Mouse (Mus musculus) lung, postnatal 25 days (tissue): ENCODE results near the gene Btbd9.

Experiments used
- DNase-seq: peaks from one replicate; pipeline ENCODE4 v3.0.0; 2022; ENCODE audit warnings: low spot score

Btbd9 gene

DNA sequence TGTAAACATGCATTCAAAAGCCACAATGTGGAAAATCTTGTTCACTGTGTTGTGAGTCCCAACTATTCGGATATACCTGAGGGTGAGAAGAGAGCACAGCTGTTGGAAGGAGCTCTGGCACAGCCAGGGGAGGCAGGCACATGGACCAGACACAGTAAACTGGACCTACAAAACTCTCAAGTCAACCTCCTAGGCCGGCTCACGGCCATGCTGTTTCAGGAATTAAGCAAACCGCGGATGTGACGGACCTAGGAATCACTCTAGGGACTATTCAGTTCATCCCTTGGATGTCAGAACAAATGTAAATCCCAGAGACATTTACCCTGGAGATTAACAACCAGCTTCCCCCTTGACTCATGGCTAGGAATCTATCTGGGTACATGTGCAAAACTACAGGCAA is 242.0 kb downstream of the Btbd9 start:
- no peak for DNase-seq

DNA sequence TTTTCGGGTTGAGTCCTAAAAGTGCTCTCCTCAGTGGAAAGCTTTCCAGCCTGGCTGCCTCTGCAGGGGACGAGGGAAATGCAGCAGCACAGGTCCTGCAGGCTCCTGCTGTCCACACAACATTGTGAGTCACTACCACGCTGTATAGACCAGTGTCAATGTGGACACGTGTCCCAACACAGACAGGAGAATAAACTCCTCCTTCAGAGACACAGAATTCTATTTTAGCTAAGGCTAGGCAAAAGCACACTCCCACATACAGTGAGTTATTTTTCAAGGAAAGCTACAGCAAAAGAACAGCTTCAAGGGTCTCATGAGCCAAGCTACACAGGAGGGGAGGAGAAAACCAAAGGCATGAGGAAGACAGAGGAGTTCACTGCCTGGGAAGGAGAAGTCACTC is 243.2 kb downstream of the Btbd9 start:
- DNase-seq = no peak

DNA sequence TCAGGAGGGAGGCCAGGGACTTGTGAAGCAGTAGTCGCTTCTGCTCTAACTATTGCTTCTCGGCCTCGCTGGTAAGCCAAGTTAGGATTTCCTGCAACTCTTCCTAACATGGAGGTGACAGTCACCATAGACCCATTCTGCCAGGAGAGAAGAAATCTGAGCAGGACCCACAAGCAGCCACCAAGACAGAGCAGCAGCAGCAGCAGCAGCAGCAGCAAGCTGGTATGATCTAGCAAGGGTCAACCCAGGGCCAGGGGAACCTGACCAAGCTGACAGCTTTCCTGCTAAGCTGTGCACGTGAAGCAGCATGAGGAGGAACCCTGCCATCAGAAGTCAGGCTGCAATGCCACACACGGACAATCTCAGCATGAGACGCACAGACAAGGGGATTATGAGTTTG is 244.9 kb downstream of the Btbd9 start:
- no peak for DNase-seq

DNA sequence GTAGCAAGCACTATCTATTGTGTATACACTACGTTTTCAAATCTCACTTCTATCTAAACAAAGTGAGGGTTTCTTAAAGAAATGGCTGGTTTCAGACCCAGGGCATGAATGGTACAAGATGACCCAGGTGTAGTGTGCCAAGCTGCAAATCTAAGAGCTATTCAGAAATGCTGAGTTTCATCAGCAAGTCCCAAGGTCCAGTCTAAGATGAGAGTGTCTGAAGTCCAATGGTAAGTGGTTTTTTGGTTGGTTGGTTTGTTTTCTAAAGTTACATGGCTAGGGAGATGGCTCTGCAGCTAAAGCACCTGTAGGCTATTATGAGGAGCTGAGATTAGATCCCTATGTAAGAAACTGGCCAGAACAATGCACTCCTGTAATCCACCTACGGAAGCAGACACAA is 246.8 kb downstream of the Btbd9 start:
- DNase-seq = no peak

DNA sequence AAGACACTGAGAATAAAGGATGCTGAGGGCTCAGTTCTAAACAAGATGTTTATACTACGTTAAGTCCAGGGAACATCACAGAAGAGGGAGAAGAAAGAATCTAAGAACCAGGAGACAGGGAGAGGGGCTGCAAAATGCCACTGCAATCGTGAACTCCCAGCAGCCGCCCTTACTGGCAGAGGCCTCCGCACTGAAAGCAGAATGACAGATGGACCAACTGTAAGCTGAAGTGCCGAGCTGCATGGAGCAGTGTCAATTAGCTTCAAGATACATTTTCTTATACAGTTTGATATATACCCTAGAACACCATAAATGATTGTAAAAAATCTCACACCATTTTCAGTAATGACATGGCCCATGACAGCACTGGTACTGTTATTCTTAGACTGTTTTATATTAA is 247.4 kb downstream of the Btbd9 start:
- no peak for DNase-seq

DNA sequence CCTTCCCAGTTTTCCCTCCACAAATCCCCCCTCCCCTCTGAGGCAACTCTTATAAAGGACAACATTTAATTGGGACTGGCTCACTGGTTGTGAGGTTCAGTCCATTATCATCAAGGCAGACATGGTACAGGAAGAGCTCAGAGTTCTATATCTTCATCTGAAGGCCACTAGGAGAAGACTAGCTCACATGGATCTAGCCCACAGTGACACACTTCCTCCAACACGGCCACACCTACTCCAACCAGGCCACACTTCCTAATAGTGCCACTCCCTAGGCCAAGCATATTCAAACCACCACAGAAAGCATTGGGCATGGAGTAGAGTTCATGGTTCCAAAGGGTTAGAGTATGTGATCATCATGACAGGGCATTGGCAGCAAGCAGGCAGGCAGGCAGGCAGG is 249.4 kb downstream of the Btbd9 start:
- no peak for DNase-seq

DNA sequence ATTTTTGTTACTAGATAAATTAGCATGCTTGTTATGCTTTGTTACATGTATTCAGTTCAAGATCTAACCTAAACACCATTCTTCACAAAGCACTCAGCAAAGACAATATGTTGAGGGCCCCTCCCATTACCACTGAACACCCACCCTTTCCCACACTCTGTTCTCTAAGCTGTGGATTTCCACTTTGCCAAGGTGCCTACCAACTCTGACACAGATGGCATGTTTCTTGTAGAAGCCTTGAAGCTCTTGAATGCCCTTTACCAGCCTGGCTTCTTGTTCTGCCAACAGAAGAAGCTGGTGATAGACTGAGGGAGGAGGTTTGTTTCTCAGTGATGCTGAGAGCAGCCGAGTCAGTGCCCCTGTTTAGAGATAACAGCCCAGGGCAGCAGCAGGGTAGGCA is 256.0 kb downstream of the Btbd9 start:
- DNase-seq = no peak

DNA sequence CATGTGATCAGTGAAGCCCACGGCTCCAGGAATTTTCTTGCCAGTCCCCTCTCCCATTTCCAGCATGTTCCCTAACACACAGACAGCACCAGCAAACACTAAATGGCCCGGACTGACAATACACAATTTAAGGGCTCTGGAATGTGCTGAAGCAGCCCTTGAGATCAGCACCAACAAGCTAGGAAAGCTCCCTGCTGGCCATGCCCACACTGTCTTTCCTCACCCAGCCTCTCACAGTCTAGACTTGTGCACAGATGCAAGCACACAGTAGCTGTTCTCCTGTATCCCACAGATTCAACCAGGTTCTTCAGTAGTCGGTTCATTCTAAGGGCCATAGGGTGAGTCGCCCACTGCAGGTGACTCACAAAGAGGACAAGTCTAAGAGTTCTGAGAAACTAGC is 263.6 kb downstream of the Btbd9 start:
- no peak for DNase-seq

DNA sequence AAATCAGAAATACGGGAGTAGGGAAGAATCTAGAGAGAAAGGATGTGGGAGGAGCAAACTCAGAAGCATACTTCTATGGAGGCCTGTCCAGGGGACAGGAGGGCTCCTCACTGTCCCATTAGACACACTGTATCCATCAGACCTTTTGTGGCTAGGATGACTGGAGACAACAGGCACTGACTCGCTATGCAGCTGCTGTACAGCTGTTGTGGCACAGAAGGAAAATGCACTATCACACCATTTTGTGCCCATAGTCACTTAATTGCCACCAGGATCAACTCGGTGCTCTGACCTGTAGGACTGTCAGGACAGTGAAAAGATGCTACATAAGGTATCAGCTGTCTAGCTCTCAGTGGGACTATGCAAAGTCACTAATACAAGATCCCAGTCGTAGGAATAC is 266.7 kb downstream of the Btbd9 start:
- DNase-seq = no peak

DNA sequence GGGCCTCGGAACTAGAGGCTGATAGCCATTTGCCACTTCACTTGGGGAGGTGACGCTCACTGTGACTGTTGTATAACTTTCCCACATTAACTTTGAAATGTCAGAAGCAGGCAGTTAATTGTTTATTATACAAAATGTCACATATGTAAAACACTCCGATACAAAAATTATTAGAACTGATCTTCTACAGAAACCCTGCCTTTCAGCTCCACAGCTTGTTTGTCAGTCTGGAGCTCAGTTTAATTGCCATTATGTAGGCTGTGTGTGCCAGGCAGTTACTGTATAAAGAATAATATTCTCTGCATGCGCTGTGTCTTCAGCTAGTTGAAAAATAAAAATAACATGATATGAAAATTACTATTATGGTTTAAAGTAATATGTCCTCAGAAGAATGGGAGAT is 267.4 kb downstream of the Btbd9 start:
- no peak for DNase-seq

DNA sequence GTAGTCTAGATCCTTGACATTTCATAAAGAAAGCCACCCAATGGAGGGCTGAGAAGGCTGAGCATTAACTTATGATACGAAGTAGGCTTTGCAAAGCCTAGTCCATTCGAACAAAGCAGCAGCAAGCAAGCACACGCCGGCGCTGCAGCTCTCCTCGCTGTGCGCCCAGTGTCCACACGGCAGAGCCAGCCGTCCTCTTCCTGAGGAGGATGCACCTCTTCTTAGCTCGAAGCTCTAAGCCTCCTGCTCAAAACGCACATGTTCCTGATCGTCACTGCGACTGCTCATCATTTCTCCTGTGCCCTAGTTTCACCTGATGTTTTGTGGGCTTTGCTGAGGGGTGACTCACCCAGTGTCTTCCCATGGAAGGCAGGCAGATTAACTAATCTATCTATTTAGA is 268.0 kb downstream of the Btbd9 start:
- DNase-seq = no peak

DNA sequence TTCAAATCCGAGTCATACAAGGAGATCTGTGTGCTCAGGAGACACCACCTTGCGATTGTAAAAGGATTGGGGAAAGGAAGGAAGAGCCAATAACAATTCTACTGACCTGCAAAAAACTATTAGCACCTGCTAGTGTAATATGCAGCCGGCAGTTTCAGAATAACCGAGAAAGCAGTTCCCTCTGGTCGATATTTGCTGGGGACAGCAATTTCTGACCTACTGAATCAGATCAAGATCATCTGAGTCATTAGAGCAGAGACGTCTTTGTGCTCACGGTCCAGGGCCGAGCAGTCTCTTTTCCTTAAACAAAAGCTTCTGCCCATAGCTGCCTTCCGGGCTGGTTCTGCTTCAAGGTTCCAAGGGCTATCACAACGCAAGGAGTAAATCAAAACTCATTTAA is 269.1 kb downstream of the Btbd9 start:
- DNase-seq = no peak

DNA sequence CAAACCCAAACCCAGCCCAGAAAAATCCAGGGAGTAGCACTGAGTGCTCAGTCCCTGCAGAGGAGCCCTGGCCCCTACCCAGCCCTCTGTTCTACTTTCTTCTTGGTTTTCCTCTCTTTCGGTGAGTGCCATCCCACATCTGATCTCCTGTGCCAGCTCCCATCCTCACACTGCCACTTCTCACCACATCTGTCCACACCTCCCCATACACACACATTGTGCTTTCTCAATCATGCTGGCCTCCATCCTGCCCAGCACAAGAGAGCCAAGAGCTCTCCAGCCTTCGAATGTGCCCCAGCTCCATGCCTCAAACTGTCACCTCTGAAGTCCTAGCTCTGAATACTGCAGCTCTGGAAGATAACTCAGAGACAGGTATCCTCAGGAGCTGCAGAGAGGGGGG is 271.5 kb downstream of the Btbd9 start:
- no peak for DNase-seq

DNA sequence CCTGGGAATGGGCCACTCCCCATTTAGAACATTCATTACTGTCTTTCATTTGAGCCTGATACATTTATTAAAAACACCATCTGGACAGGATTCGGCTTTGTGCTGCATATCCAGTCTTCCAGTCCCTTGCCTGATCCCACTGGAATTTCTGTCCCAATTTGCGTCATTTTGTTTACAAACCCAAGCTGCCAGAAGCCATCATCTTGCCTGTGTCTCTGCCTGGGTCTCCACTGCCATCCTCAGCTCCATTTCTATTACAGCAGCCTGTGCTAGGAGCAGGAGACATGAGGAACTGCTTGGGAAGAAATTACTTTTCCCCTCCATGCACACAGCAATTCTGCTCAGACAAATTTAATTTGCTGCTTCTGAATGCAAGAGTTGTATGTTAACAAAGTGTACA is 274.9 kb downstream of the Btbd9 start:
- DNase-seq = no peak

DNA sequence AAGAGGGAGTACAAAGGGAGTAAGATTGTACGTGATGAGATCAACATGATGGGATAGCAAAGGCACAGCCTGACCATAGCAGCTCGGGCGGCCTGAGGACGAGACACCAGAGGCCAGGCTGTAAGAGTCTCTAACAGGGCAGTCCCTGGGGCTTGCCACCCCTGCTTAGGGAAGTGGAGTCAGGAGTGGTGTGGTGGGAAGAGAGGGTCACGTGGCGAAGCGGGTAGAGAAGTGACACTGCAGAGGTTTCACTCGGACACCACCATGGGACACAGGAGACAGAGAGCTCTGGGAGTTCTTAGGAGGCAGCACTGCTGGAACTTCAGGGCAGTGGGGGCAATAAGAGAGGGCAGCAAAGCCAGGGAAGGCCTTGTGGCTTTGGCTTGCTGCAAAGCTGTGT is 278.9 kb downstream of the Btbd9 start:
- DNase-seq = no peak

DNA sequence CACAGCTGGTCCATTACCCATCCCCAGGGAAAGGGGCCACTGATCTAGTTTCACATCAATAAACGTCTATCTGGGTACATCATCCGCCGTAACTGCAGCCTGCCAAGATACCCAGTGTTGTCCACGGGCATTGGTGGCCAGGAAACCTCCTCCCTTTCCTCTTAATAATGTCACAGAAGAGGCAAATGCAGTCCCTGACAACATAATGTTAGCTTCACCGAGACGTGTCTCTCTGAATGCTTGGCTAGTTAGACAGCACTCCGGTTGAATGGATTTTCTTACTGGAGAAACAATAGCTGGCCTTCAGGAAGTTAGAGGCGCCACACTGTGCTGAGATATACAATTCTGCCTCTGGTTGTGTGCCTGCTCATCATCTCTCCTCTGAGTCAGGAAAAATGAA is 280.2 kb downstream of the Btbd9 start:
- DNase-seq = no peak

DNA sequence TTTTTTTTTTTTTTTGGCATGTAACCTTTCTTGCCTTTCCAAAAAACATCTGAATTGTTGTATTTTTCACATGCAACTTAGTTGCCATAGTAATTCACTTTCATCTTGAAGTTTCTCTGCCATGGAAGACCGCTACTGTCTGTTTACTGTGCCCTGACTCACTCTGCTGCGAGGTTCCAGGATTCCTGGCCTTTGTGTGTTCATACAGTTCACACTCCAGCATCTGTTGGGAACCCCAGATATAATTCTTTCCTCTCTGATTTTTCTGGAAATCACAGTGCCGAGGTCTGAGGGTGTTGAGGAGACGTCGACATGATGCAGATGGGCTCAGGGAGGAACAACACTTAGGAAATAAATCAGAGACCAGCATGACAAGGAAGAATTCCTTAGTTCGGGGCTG is 283.6 kb downstream of the Btbd9 start:
- no peak for DNase-seq

DNA sequence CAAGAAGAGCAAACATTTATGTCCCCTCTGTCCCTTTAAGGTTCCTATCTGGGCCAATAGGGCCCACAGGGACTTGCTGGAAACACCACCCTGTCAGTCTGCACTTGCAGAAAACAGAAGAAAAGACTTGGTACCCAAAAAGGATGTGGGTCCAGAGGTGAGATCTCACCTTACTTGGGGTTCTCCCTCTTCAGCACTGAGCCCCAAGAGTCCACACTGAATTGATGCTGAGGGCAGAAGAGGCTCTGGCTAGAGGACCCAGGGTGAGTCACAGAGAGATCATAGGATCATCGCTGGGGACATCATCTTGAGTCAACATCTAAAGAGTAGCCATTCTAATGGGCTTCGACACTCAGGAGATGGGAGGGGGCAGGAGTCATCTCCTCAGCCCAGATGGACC is 290.6 kb downstream of the Btbd9 start:
- no peak for DNase-seq

DNA sequence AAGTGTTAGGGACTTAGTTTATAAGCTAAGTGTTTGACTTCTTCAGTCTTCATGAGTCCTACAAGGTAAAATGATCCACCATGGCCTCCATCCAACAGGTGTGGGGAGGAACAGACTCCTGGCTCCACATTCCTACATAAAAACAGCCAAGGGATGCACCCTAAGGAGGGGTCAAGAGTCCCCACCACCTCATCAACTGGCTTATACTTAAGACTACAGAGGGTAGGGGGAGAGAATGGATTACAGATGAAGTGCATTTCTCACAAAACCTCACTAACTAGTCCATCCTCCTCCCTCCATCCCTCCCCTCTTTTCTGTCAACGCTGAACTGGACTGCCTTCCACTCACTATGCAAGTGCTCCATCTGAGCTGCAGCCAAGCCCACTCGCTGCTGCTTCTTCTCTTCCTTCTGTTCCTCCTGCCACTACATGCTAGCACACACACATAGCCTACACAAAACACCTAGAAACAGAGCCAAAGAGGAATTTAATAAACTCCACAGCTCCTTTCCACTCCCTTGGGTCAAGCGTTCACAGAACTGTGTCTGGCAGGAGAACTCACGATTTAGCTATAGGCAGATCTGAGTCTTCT is 292.7 kb downstream of the Btbd9 start:
- no peak for DNase-seq

DNA sequence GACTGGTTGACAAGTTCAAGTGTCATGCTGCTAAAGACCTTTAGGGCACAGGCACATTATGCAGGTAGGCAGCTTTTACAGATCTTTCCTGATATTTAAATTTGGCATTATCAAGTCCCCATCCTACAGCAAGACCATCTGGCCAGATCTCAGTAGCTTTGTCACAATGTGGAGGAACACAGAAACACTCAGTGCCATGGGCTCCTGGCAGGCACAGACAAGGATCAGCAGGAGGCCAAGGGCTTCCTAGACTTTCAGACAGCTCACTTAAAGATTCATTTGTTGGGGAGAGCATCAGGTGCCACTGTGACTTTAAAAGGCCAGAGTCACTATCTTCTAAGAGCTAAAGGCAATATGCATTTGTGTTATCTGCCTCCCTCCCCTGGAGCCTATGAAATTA is 293.3 kb downstream of the Btbd9 start:
- DNase-seq = no peak

DNA sequence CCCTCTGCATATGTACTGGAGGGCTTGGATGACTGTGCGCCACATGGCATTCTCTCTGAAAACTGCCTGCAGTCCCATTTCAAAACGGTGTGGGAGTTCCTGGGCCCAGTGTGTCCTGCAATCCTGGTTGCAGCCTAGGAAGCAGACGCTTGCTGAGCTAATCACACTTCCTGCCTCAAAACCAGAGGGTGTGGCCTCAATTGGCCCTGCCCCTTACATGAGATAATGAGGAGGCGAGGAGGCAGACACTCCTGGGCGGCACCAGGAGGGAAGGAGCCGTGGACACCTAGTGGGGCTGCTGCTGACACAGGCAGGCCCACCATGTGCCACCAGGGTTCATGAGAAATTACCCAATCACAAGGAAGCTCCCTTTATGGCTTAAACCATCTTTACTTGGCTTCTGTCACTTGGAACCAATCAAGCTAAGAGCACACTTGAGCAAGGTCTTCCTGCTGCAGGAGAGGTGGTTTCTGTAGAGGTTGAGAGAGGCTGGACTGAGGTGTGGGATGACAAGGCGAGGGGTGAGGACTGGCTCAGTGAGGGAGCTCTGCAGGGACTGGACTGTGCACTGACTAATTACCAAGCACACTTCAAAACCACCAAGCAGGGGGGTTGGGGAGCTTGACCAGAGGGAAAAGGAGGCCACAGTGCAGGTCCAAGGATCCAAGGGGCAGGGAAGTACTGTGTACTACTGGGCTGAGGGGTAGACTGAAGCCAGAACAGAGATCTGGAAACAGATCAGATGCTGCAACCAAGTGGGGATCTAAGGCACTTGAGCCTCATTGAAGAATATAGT is 295.8 kb downstream of the Btbd9 start:
- no peak for DNase-seq

DNA sequence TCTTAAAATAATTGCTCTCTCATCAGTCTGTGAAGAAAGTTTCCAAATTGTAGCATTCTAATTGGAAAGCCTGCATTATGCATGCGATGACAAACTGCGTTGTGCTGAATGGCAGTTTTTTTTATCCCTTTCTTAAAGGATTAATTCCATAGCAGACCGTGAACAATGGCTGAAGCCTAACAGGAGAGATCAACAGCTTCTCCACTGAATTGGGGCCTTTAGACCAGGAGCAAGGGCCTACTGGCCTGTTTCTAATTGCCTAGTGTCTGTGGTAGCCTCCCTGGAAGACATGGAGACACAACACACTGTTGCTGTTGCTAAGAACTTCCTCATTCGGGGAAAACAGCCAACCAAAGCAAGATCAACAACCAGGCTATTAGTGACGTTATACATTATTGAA is 296.6 kb downstream of the Btbd9 start:
- no peak for DNase-seq

DNA sequence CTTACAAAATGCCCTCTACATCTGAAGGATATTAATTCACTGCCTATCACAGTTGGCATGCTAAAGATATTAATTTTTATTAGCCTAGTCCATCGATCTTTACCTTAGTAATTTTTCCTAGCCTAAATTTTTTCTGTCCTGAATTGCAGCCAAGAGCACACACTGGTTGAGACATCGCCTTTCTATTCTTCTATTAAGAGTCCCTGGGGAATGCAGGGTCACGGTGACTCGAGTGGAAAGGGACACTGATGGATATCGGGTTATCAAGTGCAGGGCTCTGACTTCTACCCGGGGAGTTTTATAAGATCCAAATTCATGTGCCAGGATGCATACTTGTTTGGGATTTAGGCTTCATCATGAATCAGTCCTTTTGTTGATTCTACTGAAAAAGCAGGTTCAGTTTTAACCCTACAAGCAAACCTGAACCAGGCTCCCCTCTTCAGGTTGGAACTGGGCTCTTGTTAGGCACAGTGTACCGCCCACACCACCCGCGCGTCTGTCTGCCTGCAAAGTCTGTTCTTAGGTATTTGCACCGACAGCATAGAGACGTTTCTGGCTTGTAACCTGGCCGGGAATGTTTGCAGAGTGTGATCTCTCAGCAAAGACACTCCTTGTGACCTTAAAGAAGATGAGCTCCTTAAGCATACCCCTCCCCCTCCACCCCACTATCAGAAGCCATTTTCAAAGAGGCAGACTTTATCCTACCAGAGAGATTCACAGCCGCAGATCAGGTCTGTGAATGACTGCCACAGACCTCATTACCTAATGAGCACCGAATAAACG is 297.5 kb downstream of the Btbd9 start:
- DNase-seq = no peak
